9 mouse cellular contexts compared by ENCODE assay signal in the genomic region with DNA sequence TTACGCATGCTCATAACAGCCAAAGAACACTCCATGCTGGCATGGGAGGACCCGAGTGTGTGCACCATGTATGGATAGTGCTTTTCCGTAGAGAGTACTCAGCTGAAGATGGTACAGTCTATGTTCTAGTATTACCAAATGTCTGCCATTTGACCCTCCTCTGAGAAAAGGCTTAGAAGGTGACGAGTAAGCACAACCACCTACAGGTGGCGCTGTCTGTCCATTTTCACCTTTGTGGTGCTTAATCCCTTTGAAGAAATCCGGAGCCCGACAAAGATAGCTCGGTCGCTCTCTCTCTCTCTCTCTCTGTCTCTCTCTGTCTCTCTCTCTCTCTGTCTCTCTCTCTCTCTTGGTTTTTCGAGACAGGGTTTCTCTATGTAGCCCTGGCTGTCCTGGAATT. TPM values are rescaled to one million over a fixed set of nuclear protein-coding genes. Genes with fewer than 3 reads are reported as not detected.
DNase-seq lines count a peak whose midpoint lies in the region; ATAC-seq and TF ChIP-seq lines count a peak whose summit lies in the region.
"Had no signal": no experiment of that assay in that cellular context is flagged by ENCODE, and none has a peak within 500 bp of the region (broad histone marks: within the 10 kb centered on the region; RNA-seq: fewer than 3 reads in every experiment).

No protein-coding gene starts in this region.

- H3K4me1 ChIP-seq in intestine, embryonic 14.5 days (replicated peaks; ENCODE audit: control insufficient read depth, insufficient read depth, low read length), result no peaks in the 10 kb centered on the region
- peaks cover 5% of the 10 kb centered on the region; the same call in 1 of the 2 replicates for H3K4me1 ChIP-seq in intestine, embryonic 16.5 days (ENCODE audit: control insufficient read depth, insufficient read depth, low read length)
- H3K4me1 ChIP-seq in cortical plate, adult 2 months (ENCODE audit: control insufficient read depth, insufficient read depth, low read length), result no peaks in the 10 kb centered on the region
- H3K4me1 ChIP-seq: midbrain, embryonic 12.5 days had no signal

- no peak overlapping the region for H3K4me2 ChIP-seq in intestine, embryonic 14.5 days (ENCODE audit: low read length)
- no peak overlapping the region for H3K4me2 ChIP-seq in intestine, embryonic 16.5 days (ENCODE audit: low read depth, low read length)
- H3K4me2 ChIP-seq: midbrain, embryonic 12.5 days had no signal

- ATAC-seq in intestine, embryonic 14.5 days (replicated peaks; ENCODE audit: low FRiP score, low TSS enrichment, low read depth), result no peak
- no peak; the same call in 1 of the 2 replicates for ATAC-seq in intestine, embryonic 16.5 days

- no peaks in the 10 kb centered on the region for H3K36me3 ChIP-seq in intestine, embryonic 14.5 days (ENCODE audit: control insufficient read depth, insufficient read depth, low read length)
- H3K36me3 ChIP-seq in intestine, embryonic 16.5 days (ENCODE audit: control insufficient read depth, insufficient read depth, low read length), result no peaks in the 10 kb centered on the region
- H3K36me3 ChIP-seq: midbrain, embryonic 12.5 days had no signal

- peak; percentile 62 for TF ChIP-seq CTCF in cortical plate, adult 2 months (IDR thresholded peaks at IDR 0.05; ENCODE audit: extremely low read depth, insufficient read depth, low read length)

- H3K4me3 ChIP-seq in intestine, embryonic 14.5 days (ENCODE audit: low read depth, low read length), result no peak overlapping the region
- no peak overlapping the region for H3K4me3 ChIP-seq in intestine, embryonic 16.5 days (ENCODE audit: low read length)
- H3K4me3 ChIP-seq in cortical plate, adult 2 months (ENCODE audit: insufficient read depth, low read length), result no peak overlapping the region
- H3K4me3 ChIP-seq: midbrain, embryonic 12.5 days had no signal

- H3K27me3 ChIP-seq in intestine, embryonic 14.5 days (replicated peaks; ENCODE audit: control insufficient read depth, insufficient read depth, low read length), result no peaks in the 10 kb centered on the region
- no peaks in the 10 kb centered on the region for H3K27me3 ChIP-seq in intestine, embryonic 16.5 days (replicated peaks; ENCODE audit: control insufficient read depth, insufficient read depth, low read length)

- H3K9ac ChIP-seq in intestine, embryonic 14.5 days (ENCODE audit: low read length), result no peak overlapping the region
- no peak overlapping the region for H3K9ac ChIP-seq in intestine, embryonic 16.5 days (ENCODE audit: low read depth, low read length)
- H3K9ac ChIP-seq: midbrain, embryonic 12.5 days had no signal

- peak; percentile 69 for DNase-seq in intestine, embryonic 14.5 days (ENCODE audit: low spot score)
- DNase-seq in CD4-positive, CD25-positive, alpha-beta regulatory T cell, adult 2 months (ENCODE audit: low read depth, low spot score), result peak; percentile 90
- peak; percentile 94 for DNase-seq in ZHBTc4 (ENCODE audit: low read depth, low spot score)
- DNase-seq in kidney, postnatal 14 days, result peak; percentile 73
- peak; percentile 80 for DNase-seq in mesoderm, embryonic 11.5 days (ENCODE audit: low read depth, low spot score)
- no peak for DNase-seq in yolk sac, embryonic 10.5 days (ENCODE audit: low spot score)

- H3K27ac ChIP-seq in intestine, embryonic 14.5 days (ENCODE audit: low read depth), result no peak overlapping the region
- H3K27ac ChIP-seq in intestine, embryonic 16.5 days (ENCODE audit: low read length), result no peak overlapping the region
- H3K27ac ChIP-seq in cortical plate, adult 2 months (ENCODE audit: insufficient read depth, low read length), result no peak overlapping the region
- H3K27ac ChIP-seq: midbrain, embryonic 12.5 days had no signal

- WGBS in intestine, embryonic 14.5 days, result 45% methylated on average over 10 of the region's 10 CpGs
- WGBS in intestine, embryonic 16.5 days, result 44% methylated on average over 10 of the region's 10 CpGs

- TF ChIP-seq POLR2A in cortical plate, adult 2 months (IDR thresholded peaks at IDR 0.05; ENCODE audit: extremely low read depth, insufficient read depth, low read length), result no peak

- no peaks in the 10 kb centered on the region for H3K9me3 ChIP-seq in intestine, embryonic 14.5 days (ENCODE audit: control insufficient read depth, low read length)
- no peaks in the 10 kb centered on the region for H3K9me3 ChIP-seq in intestine, embryonic 16.5 days (ENCODE audit: control insufficient read depth, low read length)
- H3K9me3 ChIP-seq: midbrain, embryonic 12.5 days had no signal

RNA-seq across cellular contexts. Expression of a gene that starts 10.8 kb away (rescaled TPM):
- 38.5 and 40.1 TPM in 2 replicates for polyA plus RNA-seq in intestine, embryonic 14.5 days (2014; fragmentation: Nextera tagmentation; extraction: Ambion mirVana)
- polyA plus RNA-seq in intestine, embryonic 16.5 days (2015; fragmentation: Nextera tagmentation; extraction: Ambion mirVana), result 31.3 and 33.7 TPM in 2 replicates
- polyA plus RNA-seq in cortical plate, adult 2 months (2012; rRNA removed), result 97.9 and 101 TPM in 2 replicates

RNA-seq across cellular contexts. Expression of a gene that starts 33.2 kb away (rescaled TPM):
- 17.6 and 20.6 TPM in 2 replicates for polyA plus RNA-seq in intestine, embryonic 14.5 days (2014; fragmentation: Nextera tagmentation; extraction: Ambion mirVana)
- polyA plus RNA-seq in intestine, embryonic 16.5 days (2015; fragmentation: Nextera tagmentation; extraction: Ambion mirVana), result 40.7 and 47.2 TPM in 2 replicates
- 47.8 and 51.6 TPM in 2 replicates for polyA plus RNA-seq in cortical plate, adult 2 months (2012; rRNA removed)

RNA-seq across cellular contexts. Expression of a gene that starts 36.1 kb away (rescaled TPM):
- polyA plus RNA-seq in intestine, embryonic 14.5 days (2014; fragmentation: Nextera tagmentation; extraction: Ambion mirVana), result not detected in 2 replicates
- polyA plus RNA-seq in intestine, embryonic 16.5 days (2015; fragmentation: Nextera tagmentation; extraction: Ambion mirVana), result 0.11 and 0.18 TPM in 2 replicates
- 0.04 TPM in 1 of 2 replicates, not detected in the other for polyA plus RNA-seq in cortical plate, adult 2 months (2012; rRNA removed)

RNA-seq across cellular contexts. Expression of a gene that starts 37.2 kb away (rescaled TPM):
- 11.3 and 13.5 TPM in 2 replicates for polyA plus RNA-seq in intestine, embryonic 14.5 days (2014; fragmentation: Nextera tagmentation; extraction: Ambion mirVana)
- polyA plus RNA-seq in intestine, embryonic 16.5 days (2015; fragmentation: Nextera tagmentation; extraction: Ambion mirVana), result 5.8 and 5.9 TPM in 2 replicates
- polyA plus RNA-seq in cortical plate, adult 2 months (2012; rRNA removed), result 24.4 and 24.7 TPM in 2 replicates
